Mouse (Mus musculus) heart, embryonic 13.5 days (tissue): Measurements from ENCODE around the gene Cib3. TPM values are rescaled to one million over a fixed set of nuclear protein-coding genes. Genes with fewer than 3 reads are reported as not detected.

Source experiments
- ATAC-seq: fragments of 200-750 bp; cut with Nextera tagmentation; 2 replicates; pipeline ENCODE4 v1.8.0; 2017; ENCODE audit warnings: moderate TSS enrichment; ENCODE audit not compliant: insufficient number of reproducible peaks, low FRiP score, low TSS enrichment; ENCODE audit errors: extremely low read depth
- H3K27ac ChIP-seq: fragments of 300-500 bp; sonication (generic); replicated peaks from 2 replicates; pipeline ENCODE4 v1.5.1; 2015; ENCODE audit warnings: moderate library complexity, mild to moderate bottlenecking, inconsistent platforms
- H3K27me3 ChIP-seq: fragments of 300-500 bp; sonication (generic); replicated peaks from 2 replicates; pipeline ENCODE4 v1.6.1; 2015; ENCODE audit warnings: mild to moderate bottlenecking, inconsistent platforms
- H3K36me3 ChIP-seq: fragments of 300-500 bp; sonication (generic); 2 replicates; pipeline ENCODE4 v1.6.1; 2015; ENCODE audit warnings: mild to moderate bottlenecking, inconsistent platforms
- H3K4me1 ChIP-seq: fragments of 300-500 bp; sonication (generic); 2 replicates; pipeline ENCODE4 v1.6.1; 2015; ENCODE audit warnings: inconsistent platforms
- H3K4me2 ChIP-seq: fragments of 300-500 bp; sonication (generic); 2 replicates; pipeline ENCODE4 v1.6.1; 2015; ENCODE audit warnings: inconsistent platforms, mild to moderate bottlenecking, moderate library complexity
- H3K4me3 ChIP-seq: fragments of 300-500 bp; sonication (generic); 2 replicates; pipeline ENCODE4 v1.5.1; 2015; ENCODE audit warnings: moderate library complexity, mild to moderate bottlenecking, inconsistent platforms
- H3K9ac ChIP-seq: fragments of 300-500 bp; sonication (generic); 2 replicates; pipeline ENCODE4 v1.6.1; 2015; ENCODE audit warnings: inconsistent platforms, mild to moderate bottlenecking, moderate library complexity
- H3K9me3 ChIP-seq: fragments of 300-500 bp; sonication (generic); 2 replicates; pipeline ENCODE4 v1.6.1; 2016; ENCODE audit warnings: inconsistent platforms
- WGBS: fragments of 180-500 bp; shearing (Covaris S2); methylation state at CpG from one replicate; pipeline ENCODE4 v1.1.7; 2015; ENCODE audit warnings: mixed read lengths; 5-methylcytosine and 5-hydroxymethylcytosine counted together
- polyA plus RNA-seq: library from polyadenylated mRNA; unstranded; fragments of >200 nt; fragmentation: Nextera tagmentation; extraction: Ambion mirVana; gene quantifications from 2 replicates; pipeline ENCODE4 v1.2.1, GENCODE M21; 2015

Gene Cib3
- polyA plus RNA-seq, 1 experiment from 2014 or later, result not detected

GRCm38 (mm10) chr8:72162821-72163220, 49.8 kb downstream of the Cib3 start:
- H3K27me3 ChIP-seq, result no peaks in the 10 kb centered on the region
- no peak overlapping the region for H3K27ac ChIP-seq
- peak overlapping the region; percentile 90 for H3K4me2 ChIP-seq
- H3K36me3 ChIP-seq, result peaks cover 31% of the 10 kb centered on the region
- H3K4me1 ChIP-seq, result peaks cover 31% of the 10 kb centered on the region
- no peak overlapping the region for H3K9ac ChIP-seq
- H3K9me3 ChIP-seq, result no peaks in the 10 kb centered on the region
- no peak overlapping the region for H3K4me3 ChIP-seq
- no peak for ATAC-seq

GRCm38 (mm10) chr8:72160707-72161697, 51.6 kb downstream of the Cib3 start, which contains the start of gene Rab8a:
Gene Rab8a (plus strand): TSS chr8:72161200.
- Histone ChIP-seq H3K27ac (peak within 1 kb of the TSS; percentile 82), H3K27me3 (no peaks in the 10 kb centered on the region), H3K4me1 (peaks cover 27% of the 10 kb centered on the region), H3K36me3 (peaks cover 19% of the 10 kb centered on the region), H3K4me3 (peak within 1 kb of the TSS; percentile 86), H3K4me2 (peak within 1 kb of the TSS; percentile 90), H3K9me3 (no peaks in the 10 kb centered on the region), H3K9ac (peak within 1 kb of the TSS; percentile 93)
- under 1% methylated on average over 82 of the region's 82 CpGs for WGBS
- peak; percentile 99 for ATAC-seq

GRCm38 (mm10) chr8:72160007-72160406, 52.6 kb downstream of the Cib3 start:
- Histone ChIP-seq H3K9me3 (no peaks in the 10 kb centered on the region), H3K4me2 (peak overlapping the region; percentile 74), H3K4me1 (peaks cover 27% of the 10 kb centered on the region), H3K9ac (peak overlapping the region; percentile 73), H3K27me3 (no peaks in the 10 kb centered on the region), H3K36me3 (peaks cover 17% of the 10 kb centered on the region), H3K4me3 (peak overlapping the region; percentile 53), H3K27ac (peak overlapping the region; percentile 76; the same call in 1 of the 2 replicates)
- no peak for ATAC-seq
- WGBS, result 63% methylated on average over 3 of the region's 3 CpGs

- peaks cover 27% of the 10 kb centered on the region for H3K4me1 ChIP-seq
- H3K27me3 ChIP-seq, result no peaks in the 10 kb centered on the region
- peaks cover 11% of the 10 kb centered on the region for H3K36me3 ChIP-seq
- H3K9me3 ChIP-seq, result no peaks in the 10 kb centered on the region
- 74% methylated on average over 3 of the region's 3 CpGs for WGBS
- no peak overlapping the region for H3K4me3 ChIP-seq
- ATAC-seq, result no peak
- no peak overlapping the region for H3K27ac ChIP-seq
- H3K4me2 ChIP-seq, result no peak overlapping the region
- H3K9ac ChIP-seq, result no peak overlapping the region
Measured at GRCm38 (mm10) chr8:72158726-72159125, 53.9 kb downstream of the Cib3 start.

GRCm38 (mm10) chr8:72158096-72158495, 54.5 kb downstream of the Cib3 start:
- Histone ChIP-seq H3K9ac (no peak overlapping the region), H3K36me3 (peaks cover 13% of the 10 kb centered on the region), H3K4me1 (peaks cover 26% of the 10 kb centered on the region), H3K9me3 (no peaks in the 10 kb centered on the region), H3K27me3 (no peaks in the 10 kb centered on the region), H3K27ac (no peak overlapping the region), H3K4me2 (no peak overlapping the region), H3K4me3 (no peak overlapping the region)
- no peak for ATAC-seq
- WGBS, result 78% methylated on average over 2 of the region's 2 CpGs

Other genes starting within 250 kb of the Cib3 start
- 0.60 TPM in 2 replicates for gene Cyp4f18, start 203.2 kb downstream of the Cib3 start, polyA plus RNA-seq
- not detected in 2 replicates for gene Olfr372, start 171.6 kb downstream of the Cib3 start, polyA plus RNA-seq
- not detected in 2 replicates for gene Olfr373, start 129.7 kb downstream of the Cib3 start, polyA plus RNA-seq
- gene Olfr374, start 105.8 kb downstream of the Cib3 start, polyA plus RNA-seq, result 0.04 and 0.20 TPM in 2 replicates
- gene Tpm4, start 77.9 kb downstream of the Cib3 start, polyA plus RNA-seq, result 358 and 365 TPM in 2 replicates
- 77.6 and 77.7 TPM in 2 replicates for gene Rab8a, start 51.6 kb downstream of the Cib3 start, polyA plus RNA-seq
- 0.08 and 0.17 TPM in 2 replicates for gene Hsh2d, start 23.2 kb downstream of the Cib3 start, polyA plus RNA-seq
- gene Gm11034, start 799 bp upstream of the Cib3 start, polyA plus RNA-seq, result not detected in 2 replicates
- gene Fam32a, start 6.9 kb upstream of the Cib3 start, polyA plus RNA-seq, result 41.6 and 43.9 TPM in 2 replicates
- gene Ap1m1, start 27.2 kb upstream of the Cib3 start, polyA plus RNA-seq, result 107 and 116 TPM in 2 replicates
- 15.9 and 19.4 TPM in 2 replicates for gene Gm10282, start 92.4 kb upstream of the Cib3 start, polyA plus RNA-seq
- gene Klf2, start 106.2 kb upstream of the Cib3 start, polyA plus RNA-seq, result 14.2 and 15.1 TPM in 2 replicates
- gene Eps15l1, start 208.6 kb upstream of the Cib3 start, polyA plus RNA-seq, result 37.4 and 38.2 TPM in 2 replicates
- gene Calr3, start 231.0 kb upstream of the Cib3 start, polyA plus RNA-seq, result 1.1 and 1.2 TPM in 2 replicates
- gene 1700030K09Rik, start 231.0 kb upstream of the Cib3 start, polyA plus RNA-seq, result 8.8 and 9.4 TPM in 2 replicates